ENCODE assay signal across 8 mouse cellular contexts in genomic region chr5:148831141-148831547, GRCm38 (mm10).
DNase-seq lines count a peak whose midpoint lies in the region; ATAC-seq and TF ChIP-seq lines count a peak whose summit lies in the region.

No protein-coding gene starts in this region.

- peak overlapping the region; percentile 16; the same call in 1 of the 2 replicates for H3K9ac ChIP-seq in ES-Bruce4 (ENCODE audit: low read depth, poor library complexity, severe bottlenecking)
- H3K9ac ChIP-seq in forebrain, embryonic 16.5 days (replicated peaks; ENCODE audit: low read depth, low read length) = peak overlapping the region; percentile 46
- H3K9ac ChIP-seq in limb, embryonic 12.5 days (replicated peaks) = no peak overlapping the region
- peak overlapping the region; percentile 42; the same call in 1 of the 2 replicates for H3K9ac ChIP-seq in neural tube, embryonic 12.5 days

- no peaks in the 10 kb centered on the region for H3K9me3 ChIP-seq in ES-Bruce4 (replicated peaks; ENCODE audit: control insufficient read depth, insufficient read depth, low read length, poor library complexity, severe bottlenecking)
- H3K9me3 ChIP-seq in forebrain, embryonic 16.5 days (ENCODE audit: control insufficient read depth, low read length) = no peaks in the 10 kb centered on the region
- no peaks in the 10 kb centered on the region for H3K9me3 ChIP-seq in limb, embryonic 12.5 days
- peaks cover 7% of the 10 kb centered on the region; the same call in 1 of the 2 replicates for H3K9me3 ChIP-seq in neural tube, embryonic 12.5 days

- peak overlapping the region; percentile 45 for H3K4me2 ChIP-seq in forebrain, embryonic 16.5 days (ENCODE audit: low read length)
- peak overlapping the region; percentile 41 for H3K4me2 ChIP-seq in limb, embryonic 12.5 days
- peak overlapping the region; percentile 56 for H3K4me2 ChIP-seq in neural tube, embryonic 12.5 days (replicated peaks)

- H3K4me3 ChIP-seq in ES-Bruce4 (ENCODE audit: low read depth, low read length) = peak overlapping the region; percentile 25
- peak overlapping the region; percentile 22 for H3K4me3 ChIP-seq in forebrain, embryonic 16.5 days (replicated peaks; ENCODE audit: low read length)
- peak overlapping the region; percentile 19 for H3K4me3 ChIP-seq in limb, embryonic 12.5 days (replicated peaks)
- H3K4me3 ChIP-seq in neural tube, embryonic 12.5 days = peak overlapping the region; percentile 13; the same call in 1 of the 2 replicates

- H3K27ac ChIP-seq in ES-Bruce4 (ENCODE audit: insufficient read depth, low read length) = no peak overlapping the region
- no peak overlapping the region for H3K27ac ChIP-seq in forebrain, embryonic 16.5 days (ENCODE audit: low read length)
- no peak overlapping the region for H3K27ac ChIP-seq in limb, embryonic 12.5 days
- no peak overlapping the region for H3K27ac ChIP-seq in neural tube, embryonic 12.5 days

- no peaks in the 10 kb centered on the region for H3K4me1 ChIP-seq in ES-Bruce4 (ENCODE audit: control insufficient read depth, insufficient read depth, low read length)
- H3K4me1 ChIP-seq in forebrain, embryonic 16.5 days (replicated peaks; ENCODE audit: control insufficient read depth, insufficient read depth, low read length) = peaks cover 10% of the 10 kb centered on the region; the same call in 1 of the 2 replicates
- peaks cover 4% of the 10 kb centered on the region for H3K4me1 ChIP-seq in limb, embryonic 12.5 days (replicated peaks)
- peaks cover 7% of the 10 kb centered on the region for H3K4me1 ChIP-seq in neural tube, embryonic 12.5 days

- DNase-seq in gastrocnemius, adult 18-20 months (ENCODE audit: low spot score) = peak; percentile 10
- no peak for DNase-seq in gastrocnemius, postnatal 14 days
- no peak for DNase-seq in cerebellum, adult 11 months

- WGBS in forebrain, embryonic 16.5 days = 5% methylated on average over 9 of the region's 9 CpGs
- WGBS in limb, embryonic 12.5 days = 16% methylated on average over 9 of the region's 9 CpGs
- WGBS in neural tube, embryonic 12.5 days = 3% methylated on average over 9 of the region's 9 CpGs

- intact Hi-C loops in gastrocnemius, postnatal 14 days (cut with DNase I; ENCODE audit: low total_unique reads) = no loop called here

- TF ChIP-seq POLR2A in ES-Bruce4 (IDR thresholded peaks at IDR 0.05; ENCODE audit: insufficient read depth, low read length) = no peak

- ATAC-seq in forebrain, embryonic 16.5 days = no peak
- ATAC-seq in limb, embryonic 12.5 days (ENCODE audit: insufficient number of reproducible peaks, insufficient read depth, low FRiP score, low TSS enrichment, low read depth) = no peak
- ATAC-seq in neural tube, embryonic 12.5 days (ENCODE audit: low FRiP score, low read depth) = 0 out of 2 replicates have a peak, but pooled peaks have one; percentile 29
- no peak for ATAC-seq in cerebellum, adult (ENCODE audit: insufficient number of reproducible peaks, low FRiP score, low TSS enrichment)

- TF ChIP-seq EP300 in ES-Bruce4 (IDR thresholded peaks at IDR 0.05; ENCODE audit: insufficient read depth, low read depth, low read length) = no peak

- H3K27me3 ChIP-seq in ES-Bruce4 (ENCODE audit: control insufficient read depth, insufficient read depth, low read length, poor library complexity, severe bottlenecking) = no peaks in the 10 kb centered on the region
- no peaks in the 10 kb centered on the region; the same call in 1 of the 2 replicates for H3K27me3 ChIP-seq in forebrain, embryonic 16.5 days (replicated peaks; ENCODE audit: control insufficient read depth, insufficient read depth, low read length)
- H3K27me3 ChIP-seq in limb, embryonic 12.5 days = peaks cover 27% of the 10 kb centered on the region
- H3K27me3 ChIP-seq in neural tube, embryonic 12.5 days (replicated peaks) = 0 out of 2 replicates have a peak, but pooled peaks cover 3% of the 10 kb centered on the region

- H3K36me3 ChIP-seq in ES-Bruce4 (ENCODE audit: control insufficient read depth, insufficient read depth, low read length, poor library complexity, severe bottlenecking) = no peaks in the 10 kb centered on the region
- H3K36me3 ChIP-seq in forebrain, embryonic 16.5 days (ENCODE audit: control insufficient read depth, insufficient read depth) = no peaks in the 10 kb centered on the region
- H3K36me3 ChIP-seq in limb, embryonic 12.5 days = no peaks in the 10 kb centered on the region
- H3K36me3 ChIP-seq in neural tube, embryonic 12.5 days = no peaks in the 10 kb centered on the region

- TF ChIP-seq CTCF in ES-Bruce4 (IDR thresholded peaks at IDR 0.05; ENCODE audit: low read depth, low read length) = no peak
